Mouse (Mus musculus): ENCODE data around the gene Olfr1507.

Gene Olfr1507

DNA sequence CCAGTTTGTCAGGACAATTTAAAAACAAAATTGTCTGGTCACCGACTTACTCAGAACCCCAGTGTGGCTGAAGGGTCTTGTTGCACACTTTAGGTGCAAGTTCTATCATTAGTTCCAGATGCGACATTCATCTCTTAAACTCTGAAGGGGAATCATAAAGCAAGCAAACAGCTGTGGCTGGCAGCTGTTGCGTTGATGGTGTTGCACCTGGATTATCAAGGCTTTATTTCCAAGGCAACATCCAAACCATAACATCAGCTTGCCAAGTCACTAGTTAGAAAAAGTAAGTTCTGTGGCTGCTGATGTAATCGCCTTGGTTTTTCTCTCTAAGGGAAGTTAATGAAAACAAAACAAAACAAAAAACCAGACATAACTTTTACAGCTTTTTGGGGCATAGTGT, at the start of gene Olfr1507:
Gene Olfr1507, minus strand, starts transcription at position 234 of the 400 bp plus-strand sequence.
- no peak for DNase-seq (ENCODE audit: low read depth)

DNA sequence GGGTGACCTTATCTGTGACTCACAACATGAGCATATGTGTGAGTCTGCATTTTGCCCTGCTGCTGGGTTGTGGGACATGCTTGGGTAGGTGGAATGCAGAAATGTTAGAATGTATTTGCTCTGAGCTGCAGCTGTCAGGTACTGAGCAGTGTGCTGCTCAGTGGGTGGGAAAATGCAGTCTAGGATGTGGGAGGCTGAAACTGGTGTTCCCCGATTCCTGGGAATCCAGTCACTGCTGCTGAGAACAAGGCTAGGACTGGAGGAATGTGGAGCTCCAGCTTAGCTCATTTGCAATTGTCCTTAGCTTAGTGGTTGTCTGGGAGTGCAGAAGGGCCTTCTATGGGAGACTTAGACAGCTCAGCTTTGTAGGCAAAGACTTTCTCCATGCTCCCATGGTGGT, 37.8 kb upstream of the Olfr1507 start:
- DNase-seq (ENCODE audit: low read depth): no peak

DNA sequence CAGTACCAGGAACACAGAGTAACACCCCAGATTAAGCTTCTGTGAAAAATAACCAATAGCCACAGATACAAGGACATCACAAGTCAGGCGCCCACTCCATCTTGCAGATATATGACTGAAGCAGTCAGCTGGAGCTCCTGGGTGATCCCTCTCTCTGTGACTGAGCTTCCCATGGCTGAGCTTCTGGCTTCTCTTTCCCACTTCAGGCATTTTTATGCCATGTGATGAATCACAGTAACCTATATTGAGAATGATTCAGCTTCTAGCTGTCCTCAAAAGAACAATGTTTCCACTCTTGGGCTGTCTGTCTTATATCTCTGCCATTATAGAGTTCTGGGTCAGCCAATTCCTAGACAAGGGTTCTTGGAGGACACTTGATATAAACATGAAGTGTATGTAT, 29.4 kb upstream of the Olfr1507 start:
- no peak for DNase-seq (ENCODE audit: low read depth)

DNA sequence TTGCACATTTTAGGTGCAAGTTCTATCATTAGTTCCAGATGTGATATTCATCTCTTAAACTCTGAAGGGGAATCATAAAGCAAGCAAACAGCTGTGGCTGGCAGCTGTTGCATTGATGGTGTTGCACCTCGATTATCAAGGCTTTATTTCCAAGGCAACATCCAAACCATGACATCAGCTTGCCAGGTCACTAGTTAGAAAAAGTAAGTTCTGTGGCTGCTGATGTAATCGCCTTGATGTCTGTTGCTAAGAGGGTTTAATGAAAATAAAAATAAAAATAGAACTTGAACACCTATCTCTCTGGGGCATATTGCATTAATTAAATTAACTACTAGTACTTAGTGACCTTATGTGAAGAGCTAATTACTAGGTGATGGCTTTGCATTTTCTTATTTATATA, 28.2 kb downstream of the Olfr1507 start, which contains the start of gene Olfr1508:
Gene Olfr1508, minus strand, starts transcription at position 101 of the 400 bp plus-strand sequence.
- no peak for DNase-seq (ENCODE audit: low read depth)

DNA sequence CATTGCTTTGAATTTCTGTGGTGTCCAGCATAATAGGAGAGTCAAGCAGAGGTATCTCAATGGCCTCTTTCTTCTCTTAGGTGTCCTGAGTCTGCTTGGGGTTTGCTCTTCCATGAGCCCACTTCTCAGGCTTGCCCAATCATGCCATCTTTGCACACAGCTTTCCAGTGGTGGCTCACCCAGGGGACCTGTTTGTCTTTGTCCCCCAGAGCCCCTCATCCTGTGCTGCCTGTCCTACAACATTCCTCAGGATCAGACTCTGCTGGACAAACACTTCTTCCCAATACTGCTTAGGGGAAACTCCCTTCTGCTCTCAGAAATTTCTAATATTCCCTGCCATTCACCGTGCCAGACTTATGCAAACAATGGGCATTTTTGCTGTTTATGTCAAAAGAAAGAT, 29.8 kb downstream of the Olfr1507 start:
- DNase-seq (ENCODE audit: low read depth): no peak

DNA sequence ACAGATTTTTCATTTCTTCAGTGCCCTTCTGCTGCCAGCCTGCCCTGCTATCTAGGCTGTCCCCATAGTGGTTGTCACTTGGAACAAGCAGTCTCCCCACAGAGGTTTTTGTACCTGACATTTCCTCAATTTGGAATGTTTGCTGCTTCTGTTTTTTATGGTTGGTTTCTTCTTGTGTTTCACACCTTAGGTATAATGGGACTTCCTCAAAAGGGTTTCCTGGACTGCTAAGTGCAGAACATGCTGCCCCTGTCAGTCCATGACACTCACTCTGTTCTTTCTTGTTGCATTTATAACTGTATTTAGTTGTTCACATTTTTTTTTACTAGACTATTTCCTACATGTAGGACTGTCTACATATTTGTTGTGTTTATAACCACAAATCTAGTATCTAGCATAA, 33.6 kb downstream of the Olfr1507 start:
- no peak for DNase-seq (ENCODE audit: low read depth)

DNA sequence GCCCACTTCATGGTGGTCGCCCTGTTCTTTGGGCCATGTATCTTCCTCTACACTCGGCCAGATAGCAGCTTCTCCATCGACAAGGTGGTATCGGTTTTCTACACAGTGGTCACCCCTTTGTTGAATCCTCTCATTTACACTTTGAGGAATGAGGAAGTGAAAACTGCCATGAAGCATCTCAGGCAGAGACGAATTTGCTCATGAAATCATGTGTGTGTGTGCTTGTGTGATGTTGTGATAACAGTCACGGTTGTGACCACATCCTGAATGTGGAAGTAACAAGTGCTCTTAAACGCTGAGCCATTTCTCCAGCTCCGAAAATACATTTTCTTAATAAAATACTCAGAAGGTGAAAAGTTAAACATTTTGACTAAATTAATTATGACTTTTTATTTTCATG, 44.4 kb downstream of the Olfr1507 start:
- no peak for DNase-seq (ENCODE audit: low read depth)

DNA sequence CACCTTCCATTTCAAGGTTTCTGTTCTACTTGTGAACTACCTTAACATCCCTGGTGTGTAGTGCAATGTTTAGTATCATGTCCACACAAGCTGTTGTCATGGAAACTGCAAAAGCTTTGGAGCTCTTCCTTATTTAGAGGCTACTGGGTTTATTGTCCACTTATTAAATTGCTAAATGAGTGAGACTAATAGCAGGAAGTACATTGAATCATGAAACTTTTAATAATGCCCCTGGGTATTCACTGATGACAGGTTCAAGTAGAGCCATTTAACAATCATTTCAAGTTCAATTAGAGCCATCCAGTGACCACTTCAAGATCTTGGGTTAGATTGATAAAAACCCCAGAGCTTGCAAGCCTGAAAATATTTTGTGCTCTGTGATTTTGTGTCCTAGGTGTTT, 52.9 kb downstream of the Olfr1507 start, which contains the start of gene Olfr1509:
Gene Olfr1509, plus strand, starts transcription at position 301 of the 400 bp plus-strand sequence.
- no peak for DNase-seq (ENCODE audit: low read depth)
